Mouse (Mus musculus): ENCODE data around the gene Ino80e. TPM values are rescaled to one million over a fixed set of nuclear protein-coding genes. Genes with fewer than 3 reads are reported as not detected.
A peak's percentile ranks its signal among the peaks of the same experiment; 100 is the strongest.

The Ino80e gene
- polyA plus RNA-seq, 2 experiments = 84.3 to 86.7 TPM

DNA sequence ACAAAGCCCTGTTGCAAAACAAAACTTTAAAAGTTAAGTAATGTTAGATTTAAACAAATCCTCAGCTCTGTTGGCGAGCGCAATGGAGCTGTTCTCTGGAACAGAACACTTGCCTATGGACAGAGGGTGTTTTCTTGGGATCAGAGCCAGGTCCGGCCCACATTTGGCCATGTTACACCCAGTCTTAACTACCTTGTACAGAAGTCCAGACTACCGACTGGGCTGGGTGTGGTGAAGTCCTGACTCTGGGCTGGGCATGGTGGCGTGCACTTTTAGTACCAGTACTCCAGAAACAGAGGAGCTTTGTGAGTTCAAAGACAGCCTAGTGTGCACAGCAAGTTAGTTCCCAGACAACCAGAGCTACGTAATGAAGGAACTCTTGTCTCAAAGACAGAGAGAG lies 55.2 kb downstream of the Ino80e start:
- no peak for DNase-seq (ENCODE audit: low spot score)
- Histone ChIP-seq H3K36me3 (ENCODE audit: control insufficient read depth, insufficient read depth, low read length) (peaks cover 18% of the 10 kb centered on the region; the same call in 1 of the 2 replicates), H3K9me3 (ENCODE audit: control insufficient read depth, low read length) (no peaks in the 10 kb centered on the region), H3K9ac (ENCODE audit: low read depth, low read length, severe bottlenecking) (no peak overlapping the region), H3K4me3 (replicated peaks; ENCODE audit: low read length) (no peak overlapping the region), H3K27ac (replicated peaks; ENCODE audit: low read depth, low read length) (no peak overlapping the region), H3K4me1 (ENCODE audit: control insufficient read depth, insufficient read depth, low read length) (peaks cover 14% of the 10 kb centered on the region), H3K4me2 (replicated peaks; ENCODE audit: low read depth, low read length, severe bottlenecking) (no peak overlapping the region), H3K27me3 (ENCODE audit: control insufficient read depth, insufficient read depth, low read length) (no peaks in the 10 kb centered on the region)
- 71% methylated on average over 6 of the region's 6 CpGs for WGBS
- no peak for ATAC-seq (ENCODE audit: low FRiP score, low read depth)
- no peak for TF ChIP-seq POLR2A (IDR thresholded peaks at IDR 0.05; ENCODE audit: borderline replicate concordance, extremely low read depth, insufficient read depth, insufficient read length)

DNA sequence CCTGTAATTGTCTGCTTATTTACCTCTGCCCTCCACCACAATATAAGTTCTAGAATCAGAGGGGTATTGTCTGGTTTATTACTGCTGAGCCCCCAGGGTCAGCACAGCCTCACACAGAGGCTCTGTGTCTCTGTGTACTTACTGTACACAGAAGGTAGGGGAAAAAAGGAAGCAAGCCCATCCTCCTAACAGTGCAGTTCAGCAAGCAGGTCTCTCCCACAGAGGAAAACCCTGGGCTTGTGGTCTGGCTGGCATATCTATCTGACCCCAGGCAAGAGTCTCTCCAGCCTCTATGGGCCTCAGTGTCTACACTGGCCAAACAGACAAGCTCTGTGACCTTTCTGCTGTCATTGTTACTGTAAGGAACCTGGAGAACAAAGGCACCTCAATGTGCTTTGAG lies 58.4 kb downstream of the Ino80e start:
- no peak overlapping the region; the same call in 1 of the 2 replicates for H3K9ac ChIP-seq (ENCODE audit: low read depth, low read length, severe bottlenecking)
- no peak overlapping the region for H3K4me3 ChIP-seq (replicated peaks; ENCODE audit: low read length)
- DNase-seq (ENCODE audit: low spot score) (no peak), ATAC-seq (ENCODE audit: low FRiP score, low read depth) (no peak)
- TF ChIP-seq POLR2A (IDR thresholded peaks at IDR 0.05; ENCODE audit: borderline replicate concordance, extremely low read depth, insufficient read depth, insufficient read length) = no peak
- no peak overlapping the region for H3K27ac ChIP-seq (replicated peaks; ENCODE audit: low read depth, low read length)
- peaks cover 24% of the 10 kb centered on the region for H3K4me1 ChIP-seq (ENCODE audit: control insufficient read depth, insufficient read depth, low read length)
- no peak overlapping the region for H3K4me2 ChIP-seq (replicated peaks; ENCODE audit: low read depth, low read length, severe bottlenecking)
- no peaks in the 10 kb centered on the region for H3K27me3 ChIP-seq (ENCODE audit: control insufficient read depth, insufficient read depth, low read length)
- no peaks in the 10 kb centered on the region for H3K9me3 ChIP-seq (ENCODE audit: control insufficient read depth, low read length)
- H3K36me3 ChIP-seq (ENCODE audit: control insufficient read depth, insufficient read depth, low read length) = peaks cover 20% of the 10 kb centered on the region

DNA sequence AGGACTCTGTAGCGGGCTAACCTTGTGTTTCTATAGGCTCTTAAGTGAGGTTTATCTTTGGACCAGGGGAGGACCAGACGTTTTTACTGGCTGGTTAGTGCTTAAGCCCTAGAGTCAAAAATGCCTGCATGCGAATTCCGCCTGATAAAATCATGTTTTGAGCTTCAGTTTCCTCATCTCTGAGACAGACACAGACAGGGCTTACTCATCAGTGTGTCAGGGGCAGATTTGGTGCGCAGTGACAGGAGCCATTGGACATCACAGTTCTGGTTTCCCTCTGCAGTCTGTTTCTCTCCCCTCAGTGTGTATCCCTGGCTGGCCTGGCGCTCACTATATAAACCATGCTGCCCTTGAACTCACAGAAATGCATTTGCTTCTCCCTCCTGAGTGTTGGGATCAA lies 59.0 kb downstream of the Ino80e start:
- no peak for TF ChIP-seq POLR2A (IDR thresholded peaks at IDR 0.05; ENCODE audit: borderline replicate concordance, extremely low read depth, insufficient read depth, insufficient read length)
- 85% methylated on average over 6 of the region's 6 CpGs for WGBS
- H3K4me1 ChIP-seq (ENCODE audit: control insufficient read depth, insufficient read depth, low read length) = peaks cover 20% of the 10 kb centered on the region
- H3K4me3 ChIP-seq (replicated peaks; ENCODE audit: low read length) = no peak overlapping the region
- peaks cover 20% of the 10 kb centered on the region for H3K36me3 ChIP-seq (ENCODE audit: control insufficient read depth, insufficient read depth, low read length)
- no peak for DNase-seq (ENCODE audit: low spot score)
- H3K9ac ChIP-seq (ENCODE audit: low read depth, low read length, severe bottlenecking) = no peak overlapping the region; the same call in 1 of the 2 replicates
- no peak overlapping the region for H3K27ac ChIP-seq (replicated peaks; ENCODE audit: low read depth, low read length)
- no peak overlapping the region for H3K4me2 ChIP-seq (replicated peaks; ENCODE audit: low read depth, low read length, severe bottlenecking)
- no peak for ATAC-seq (ENCODE audit: low FRiP score, low read depth)
- no peaks in the 10 kb centered on the region for H3K27me3 ChIP-seq (ENCODE audit: control insufficient read depth, insufficient read depth, low read length)
- H3K9me3 ChIP-seq (ENCODE audit: control insufficient read depth, low read length) = no peaks in the 10 kb centered on the region

- Histone ChIP-seq H3K36me3 (ENCODE audit: control insufficient read depth, insufficient read depth, low read length) (peaks cover 26% of the 10 kb centered on the region), H3K4me1 (ENCODE audit: control insufficient read depth, insufficient read depth, low read length) (peaks cover 19% of the 10 kb centered on the region), H3K9me3 (ENCODE audit: control insufficient read depth, low read length) (no peaks in the 10 kb centered on the region), H3K4me3 (replicated peaks; ENCODE audit: low read length) (no peak overlapping the region), H3K4me2 (replicated peaks; ENCODE audit: low read depth, low read length, severe bottlenecking) (no peak overlapping the region), H3K27ac (replicated peaks; ENCODE audit: low read depth, low read length) (0 out of 2 replicates have a peak overlapping the region, but pooled peaks have one; percentile 19), H3K9ac (ENCODE audit: low read depth, low read length, severe bottlenecking) (no peak overlapping the region), H3K27me3 (ENCODE audit: control insufficient read depth, insufficient read depth, low read length) (no peaks in the 10 kb centered on the region)
- 79% methylated on average over 11 of the region's 11 CpGs for whole genome bisulfite sequencing
- no peak for DNase-seq (ENCODE audit: low spot score)
- no peak for TF ChIP-seq POLR2A (IDR thresholded peaks at IDR 0.05; ENCODE audit: borderline replicate concordance, extremely low read depth, insufficient read depth, insufficient read length)
- ATAC-seq (ENCODE audit: low FRiP score, low read depth) = no peak
Measured at GRCm38 (mm10) chr7:126802134-126802889, 59.9 kb downstream of the Ino80e start.

- H3K4me1 ChIP-seq (ENCODE audit: control insufficient read depth, insufficient read depth, low read length) = peaks cover 23% of the 10 kb centered on the region
- H3K9me3 ChIP-seq (ENCODE audit: control insufficient read depth, low read length) = no peaks in the 10 kb centered on the region
- no peak for DNase-seq (ENCODE audit: low spot score)
- H3K36me3 ChIP-seq (ENCODE audit: control insufficient read depth, insufficient read depth, low read length) = peaks cover 39% of the 10 kb centered on the region
- no peak overlapping the region for H3K9ac ChIP-seq (ENCODE audit: low read depth, low read length, severe bottlenecking)
- no peak overlapping the region; the same call in 1 of the 2 replicates for H3K27ac ChIP-seq (replicated peaks; ENCODE audit: low read depth, low read length)
- 93% methylated on average over 16 of the region's 16 CpGs for WGBS
- H3K27me3 ChIP-seq (ENCODE audit: control insufficient read depth, insufficient read depth, low read length) = no peaks in the 10 kb centered on the region
- no peak for ATAC-seq (ENCODE audit: low FRiP score, low read depth)
- no peak overlapping the region for H3K4me2 ChIP-seq (replicated peaks; ENCODE audit: low read depth, low read length, severe bottlenecking)
- TF ChIP-seq POLR2A (IDR thresholded peaks at IDR 0.05; ENCODE audit: borderline replicate concordance, extremely low read depth, insufficient read depth, insufficient read length) = no peak
- H3K4me3 ChIP-seq (replicated peaks; ENCODE audit: low read length) = no peak overlapping the region
Measured at GRCm38 (mm10) chr7:126801057-126801422, 61.1 kb downstream of the Ino80e start.

Other genes with a start within 250 kb of the Ino80e start
Only the 30 nearest of the 31 such genes appear.
- gene Sgf29, start 213.1 kb downstream of the Ino80e start, polyA plus RNA-seq (2012; rRNA removed) = 49.8 and 61.6 TPM in 2 replicates
- gene Sgf29, start 213.1 kb downstream of the Ino80e start, polyA plus RNA-seq (2014; fragmentation: Nextera tagmentation; extraction: Ambion mirVana) = 56.0 and 64.2 TPM in 2 replicates
- 6.9 and 7.0 TPM in 2 replicates for gene Sult1a1, start 185.9 kb downstream of the Ino80e start, polyA plus RNA-seq (2012; rRNA removed)
- gene Sult1a1, start 185.9 kb downstream of the Ino80e start, polyA plus RNA-seq (2014; fragmentation: Nextera tagmentation; extraction: Ambion mirVana) = 10.3 TPM in 2 replicates
- gene Bola2, start 167.0 kb downstream of the Ino80e start, polyA plus RNA-seq (2012; rRNA removed) = 37.3 and 50.4 TPM in 2 replicates
- 121 and 122 TPM in 2 replicates for gene Bola2, start 167.0 kb downstream of the Ino80e start, polyA plus RNA-seq (2014; fragmentation: Nextera tagmentation; extraction: Ambion mirVana)
- 33.2 and 44.0 TPM in 2 replicates for gene Slx1b, start 166.6 kb downstream of the Ino80e start, polyA plus RNA-seq (2012; rRNA removed)
- 8.6 and 9.9 TPM in 2 replicates for gene Slx1b, start 166.6 kb downstream of the Ino80e start, polyA plus RNA-seq (2014; fragmentation: Nextera tagmentation; extraction: Ambion mirVana)
- gene Coro1a, start 154.6 kb downstream of the Ino80e start, polyA plus RNA-seq (2012; rRNA removed) = 33.4 and 45.7 TPM in 2 replicates
- gene Coro1a, start 154.6 kb downstream of the Ino80e start, polyA plus RNA-seq (2014; fragmentation: Nextera tagmentation; extraction: Ambion mirVana) = 43.0 and 45.0 TPM in 2 replicates
- gene Mapk3, start 102.8 kb downstream of the Ino80e start, polyA plus RNA-seq (2012; rRNA removed) = 134 and 151 TPM in 2 replicates
- 51.0 and 52.4 TPM in 2 replicates for gene Mapk3, start 102.8 kb downstream of the Ino80e start, polyA plus RNA-seq (2014; fragmentation: Nextera tagmentation; extraction: Ambion mirVana)
- gene Gdpd3, start 96.0 kb downstream of the Ino80e start, polyA plus RNA-seq (2012; rRNA removed) = 13.6 and 15.0 TPM in 2 replicates
- 3.2 and 4.3 TPM in 2 replicates for gene Gdpd3, start 96.0 kb downstream of the Ino80e start, polyA plus RNA-seq (2014; fragmentation: Nextera tagmentation; extraction: Ambion mirVana)
- gene Ypel3, start 85.4 kb downstream of the Ino80e start, polyA plus RNA-seq (2012; rRNA removed) = 144 and 202 TPM in 2 replicates
- gene Ypel3, start 85.4 kb downstream of the Ino80e start, polyA plus RNA-seq (2014; fragmentation: Nextera tagmentation; extraction: Ambion mirVana) = 131 and 151 TPM in 2 replicates
- 2.0 and 2.7 TPM in 2 replicates for gene Tbx6, start 80.9 kb downstream of the Ino80e start, polyA plus RNA-seq (2012; rRNA removed)
- 0.29 and 0.41 TPM in 2 replicates for gene Tbx6, start 80.9 kb downstream of the Ino80e start, polyA plus RNA-seq (2014; fragmentation: Nextera tagmentation; extraction: Ambion mirVana)
- 238 and 252 TPM in 2 replicates for gene Ppp4c, start 69.9 kb downstream of the Ino80e start, polyA plus RNA-seq (2012; rRNA removed)
- 268 and 269 TPM in 2 replicates for gene Ppp4c, start 69.9 kb downstream of the Ino80e start, polyA plus RNA-seq (2014; fragmentation: Nextera tagmentation; extraction: Ambion mirVana)
- 1.6 and 2.0 TPM in 2 replicates for gene Fam57b, start 64.7 kb downstream of the Ino80e start, polyA plus RNA-seq (2012; rRNA removed)
- 0.21 and 0.44 TPM in 2 replicates for gene Fam57b, start 64.7 kb downstream of the Ino80e start, polyA plus RNA-seq (2014; fragmentation: Nextera tagmentation; extraction: Ambion mirVana)
- gene 4930451I11Rik, start 30.7 kb downstream of the Ino80e start, polyA plus RNA-seq (2012; rRNA removed) = not detected in 2 replicates
- not detected in 2 replicates for gene 4930451I11Rik, start 30.7 kb downstream of the Ino80e start, polyA plus RNA-seq (2014; fragmentation: Nextera tagmentation; extraction: Ambion mirVana)
- gene Doc2a, start 15.0 kb downstream of the Ino80e start, polyA plus RNA-seq (2012; rRNA removed) = 1.3 and 2.8 TPM in 2 replicates
- 0.76 and 0.92 TPM in 2 replicates for gene Doc2a, start 15.0 kb downstream of the Ino80e start, polyA plus RNA-seq (2014; fragmentation: Nextera tagmentation; extraction: Ambion mirVana)
- 55.1 and 120 TPM in 2 replicates for gene Hirip3, start 405 bp downstream of the Ino80e start, polyA plus RNA-seq (2012; rRNA removed)
- gene Hirip3, start 405 bp downstream of the Ino80e start, polyA plus RNA-seq (2014; fragmentation: Nextera tagmentation; extraction: Ambion mirVana) = 15.2 and 16.1 TPM in 2 replicates
- 106 and 121 TPM in 2 replicates for gene Taok2, start 22.3 kb upstream of the Ino80e start, polyA plus RNA-seq (2012; rRNA removed)
- 28.5 and 37.1 TPM in 2 replicates for gene Taok2, start 22.3 kb upstream of the Ino80e start, polyA plus RNA-seq (2014; fragmentation: Nextera tagmentation; extraction: Ambion mirVana)
- 33.2 and 41.6 TPM in 2 replicates for gene Tmem219, start 60.5 kb upstream of the Ino80e start, polyA plus RNA-seq (2012; rRNA removed)
- gene Tmem219, start 60.5 kb upstream of the Ino80e start, polyA plus RNA-seq (2014; fragmentation: Nextera tagmentation; extraction: Ambion mirVana) = 31.0 and 33.8 TPM in 2 replicates
- gene Kctd13, start 66.5 kb upstream of the Ino80e start, polyA plus RNA-seq (2012; rRNA removed) = 21.4 and 24.4 TPM in 2 replicates
- gene Kctd13, start 66.5 kb upstream of the Ino80e start, polyA plus RNA-seq (2014; fragmentation: Nextera tagmentation; extraction: Ambion mirVana) = 14.2 and 16.6 TPM in 2 replicates
- gene Asphd1, start 87.2 kb upstream of the Ino80e start, polyA plus RNA-seq (2012; rRNA removed) = 0.26 and 1.4 TPM in 2 replicates
- 0.12 and 0.15 TPM in 2 replicates for gene Asphd1, start 87.2 kb upstream of the Ino80e start, polyA plus RNA-seq (2014; fragmentation: Nextera tagmentation; extraction: Ambion mirVana)
- gene Sez6l2, start 88.2 kb upstream of the Ino80e start, polyA plus RNA-seq (2012; rRNA removed) = 2.5 and 3.2 TPM in 2 replicates
- 0.90 and 1.6 TPM in 2 replicates for gene Sez6l2, start 88.2 kb upstream of the Ino80e start, polyA plus RNA-seq (2014; fragmentation: Nextera tagmentation; extraction: Ambion mirVana)
- gene Cdipt, start 113.5 kb upstream of the Ino80e start, polyA plus RNA-seq (2012; rRNA removed) = 123 and 172 TPM in 2 replicates
- gene Cdipt, start 113.5 kb upstream of the Ino80e start, polyA plus RNA-seq (2014; fragmentation: Nextera tagmentation; extraction: Ambion mirVana) = 84.8 and 94.0 TPM in 2 replicates
- gene Cdiptos, start 113.7 kb upstream of the Ino80e start, polyA plus RNA-seq (2012; rRNA removed) = 1.5 and 1.9 TPM in 2 replicates
- gene Cdiptos, start 113.7 kb upstream of the Ino80e start, polyA plus RNA-seq (2014; fragmentation: Nextera tagmentation; extraction: Ambion mirVana) = 0.83 and 1.2 TPM in 2 replicates
- gene Mvp, start 152.2 kb upstream of the Ino80e start, polyA plus RNA-seq (2012; rRNA removed) = 7.9 and 8.0 TPM in 2 replicates
- gene Mvp, start 152.2 kb upstream of the Ino80e start, polyA plus RNA-seq (2014; fragmentation: Nextera tagmentation; extraction: Ambion mirVana) = 7.3 and 7.9 TPM in 2 replicates
- 3.2 and 4.3 TPM in 2 replicates for gene Pagr1b, start 154.1 kb upstream of the Ino80e start, polyA plus RNA-seq (2012; rRNA removed)
- gene Pagr1b, start 154.1 kb upstream of the Ino80e start, polyA plus RNA-seq (2014; fragmentation: Nextera tagmentation; extraction: Ambion mirVana) = 0.61 TPM in 1 of 2 replicates, not detected in the other
- 27.0 and 31.9 TPM in 2 replicates for gene Pagr1a, start 155.0 kb upstream of the Ino80e start, polyA plus RNA-seq (2012; rRNA removed)
- 47.6 and 63.6 TPM in 2 replicates for gene Pagr1a, start 155.0 kb upstream of the Ino80e start, polyA plus RNA-seq (2014; fragmentation: Nextera tagmentation; extraction: Ambion mirVana)
- gene Gm42742, start 158.7 kb upstream of the Ino80e start, polyA plus RNA-seq (2012; rRNA removed) = 111 and 143 TPM in 2 replicates
- gene Gm42742, start 158.7 kb upstream of the Ino80e start, polyA plus RNA-seq (2014; fragmentation: Nextera tagmentation; extraction: Ambion mirVana) = 26.8 and 37.7 TPM in 2 replicates
- 74.6 and 130 TPM in 2 replicates for gene Prrt2, start 158.8 kb upstream of the Ino80e start, polyA plus RNA-seq (2012; rRNA removed)
- gene Prrt2, start 158.8 kb upstream of the Ino80e start, polyA plus RNA-seq (2014; fragmentation: Nextera tagmentation; extraction: Ambion mirVana) = 21.2 and 21.3 TPM in 2 replicates
- 298 and 365 TPM in 2 replicates for gene Maz, start 164.7 kb upstream of the Ino80e start, polyA plus RNA-seq (2012; rRNA removed)
- 66.7 and 81.4 TPM in 2 replicates for gene Maz, start 164.7 kb upstream of the Ino80e start, polyA plus RNA-seq (2014; fragmentation: Nextera tagmentation; extraction: Ambion mirVana)
- gene Kif22, start 180.1 kb upstream of the Ino80e start, polyA plus RNA-seq (2012; rRNA removed) = 57.4 and 68.4 TPM in 2 replicates
- 87.2 and 92.8 TPM in 2 replicates for gene Kif22, start 180.1 kb upstream of the Ino80e start, polyA plus RNA-seq (2014; fragmentation: Nextera tagmentation; extraction: Ambion mirVana)
- gene Zg16, start 225.0 kb upstream of the Ino80e start, polyA plus RNA-seq (2012; rRNA removed) = 0.45 TPM in 1 of 2 replicates, not detected in the other
- not detected in 2 replicates for gene Zg16, start 225.0 kb upstream of the Ino80e start, polyA plus RNA-seq (2014; fragmentation: Nextera tagmentation; extraction: Ambion mirVana)
- 5.6 and 7.1 TPM in 2 replicates for gene AI467606, start 229.0 kb upstream of the Ino80e start, polyA plus RNA-seq (2012; rRNA removed)
- gene AI467606, start 229.0 kb upstream of the Ino80e start, polyA plus RNA-seq (2014; fragmentation: Nextera tagmentation; extraction: Ambion mirVana) = 4.9 and 5.3 TPM in 2 replicates

All from limb, embryonic 14.5 days (tissue).